Mouse (Mus musculus) urinary bladder, postnatal 4 days (tissue): ENCODE measurements around the gene Rimkla.

Source experiments
- DNase-seq, 2 experiments: peaks; one replicate each; pipeline ENCODE4 v3.0.0; 2021 to 2022; ENCODE audit warnings: low spot score in 2 of 2

Gene Rimkla

GRCm38 (mm10) chr4:119417894-119418293 is 74.5 kb downstream of the Rimkla start:
- DNase-seq, result no peak

DNA sequence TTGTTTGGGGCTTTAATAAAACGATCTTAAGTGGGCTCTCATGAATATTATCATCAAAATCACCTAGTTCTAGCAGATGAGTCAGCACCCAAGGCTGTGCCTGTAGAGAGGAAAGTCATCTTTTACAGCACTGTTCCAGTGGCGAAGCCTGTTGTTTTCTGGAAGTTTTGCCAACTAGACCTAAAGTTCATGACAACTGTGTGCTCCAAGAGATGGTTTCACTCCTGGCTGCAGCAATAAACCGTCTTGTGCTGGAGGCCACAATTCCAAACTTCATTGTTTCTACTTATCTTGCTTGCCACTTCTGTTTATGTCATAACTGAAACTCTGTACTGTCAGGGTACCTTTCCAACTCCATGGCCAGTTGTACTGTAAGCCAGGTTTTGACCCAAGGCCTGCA is 75.2 kb downstream of the Rimkla start:
- no peak for DNase-seq
